Mouse (Mus musculus) liver, embryonic 14.5 days (tissue): ENCODE measurements around the gene Adamts8. TPM values are rescaled to one million over a fixed set of nuclear protein-coding genes. Genes with fewer than 3 reads are reported as not detected.

Experiments used
- ATAC-seq: fragments of 200-750 bp; cut with Nextera tagmentation; 2 replicates; pipeline ENCODE4 v1.8.0; 2017; ENCODE audit warnings: moderate number of reproducible peaks, mild to moderate bottlenecking, moderate library complexity; ENCODE audit not compliant: insufficient read depth
- DNase-seq, 3 experiments: peaks; one replicate each; pipeline ENCODE4 v3.0.0-alpha.2; 2012 to 2013; ENCODE audit warnings: low read depth in 3 of 3, low spot score in 3 of 3
- H3K27ac ChIP-seq: fragments of 300-500 bp; sonication (generic); 2 replicates; pipeline ENCODE4 v1.5.1; 2014; ENCODE audit warnings: moderate library complexity, mild to moderate bottlenecking, control low read depth, inconsistent platforms
- H3K27me3 ChIP-seq: fragments of 300-500 bp; sonication (generic); 2 replicates; pipeline ENCODE4 v1.6.1; 2014; ENCODE audit warnings: mild to moderate bottlenecking, low read length, moderate library complexity; ENCODE audit not compliant: control insufficient read depth, insufficient read depth
- H3K36me3 ChIP-seq: fragments of 300-500 bp; sonication (generic); replicated peaks from 2 replicates; pipeline ENCODE4 v1.6.1; 2014; ENCODE audit warnings: low read depth; ENCODE audit not compliant: control insufficient read depth, insufficient read depth
- H3K4me1 ChIP-seq, 2 experiments: fragments of 200-500 bp in 1 of 2; fragments of 300-500 bp in 1 of 2; sonication (generic) in 1 of 2; replicated peaks; 2 replicates each; pipeline ENCODE4 v1.6.1; 2012 to 2014; ENCODE audit warnings: antibody characterized with exemption in 1 of 2, inconsistent platforms in 1 of 2, low read length in 1 of 2; ENCODE audit not compliant: control insufficient read depth in 2 of 2, insufficient read depth in 2 of 2
- H3K4me2 ChIP-seq: fragments of 300-500 bp; sonication (generic); 2 replicates; pipeline ENCODE4 v1.6.1; 2014; ENCODE audit warnings: low read depth, mild to moderate bottlenecking, control low read depth, moderate library complexity
- H3K4me3 ChIP-seq, 2 experiments: fragments of 200-500 bp in 1 of 2; fragments of 300-500 bp in 1 of 2; sonication (generic) in 1 of 2; 2 replicates each; pipeline ENCODE4 v1.5.1; 2012 to 2014; ENCODE audit warnings: low read depth in 2 of 2, low read length in 2 of 2, mild to moderate bottlenecking in 2 of 2, control low read depth in 1 of 2, inconsistent platforms in 1 of 2, moderate library complexity in 1 of 2; ENCODE audit not compliant: insufficient read depth in 1 of 2
- H3K9ac ChIP-seq: fragments of 300-500 bp; sonication (generic); replicated peaks from 2 replicates; pipeline ENCODE4 v1.6.1; 2014; ENCODE audit warnings: mild to moderate bottlenecking, control low read depth, moderate library complexity
- H3K9me3 ChIP-seq: fragments of 300-500 bp; sonication (generic); 2 replicates; pipeline ENCODE4 v1.6.1; 2016; ENCODE audit warnings: low read length, mixed read lengths; ENCODE audit not compliant: control insufficient read depth
- CTCF ChIP-seq: IDR thresholded peaks from 2 replicates; pipeline ENCODE4 v1.5.1; 2016; ENCODE audit warnings: antibody characterized with exemption, low read depth, control low read depth
- EP300 ChIP-seq: IDR thresholded peaks from 2 replicates; pipeline ENCODE4 v1.6.1; 2016; ENCODE audit warnings: antibody characterized with exemption, low read depth
- WGBS: fragments of 180-500 bp; shearing (Covaris S2); extraction: QIAGEN DNeasy Blood & Tissue Kit; methylation state at CpG from one replicate; pipeline ENCODE4 v1.1.7; 2014; ENCODE audit not compliant: insufficient replicate concordance; 5-methylcytosine and 5-hydroxymethylcytosine counted together
- polyA plus RNA-seq, 2 experiments: library from polyadenylated mRNA; depleted of rRNA in 1 of 2; stranded (reverse) in 1 of 2; unstranded in 1 of 2; fragments of >200 nt; fragmentation: Nextera tagmentation in 1 of 2; extraction: Ambion mirVana in 1 of 2; gene quantifications; 2 replicates each; pipeline versions ENCODE4 v1.2.1 to v1.2.3; 2012 to 2014

Gene Adamts8
- polyA plus RNA-seq, 2 experiments, result 0.04 to 0.07 TPM

DNA sequence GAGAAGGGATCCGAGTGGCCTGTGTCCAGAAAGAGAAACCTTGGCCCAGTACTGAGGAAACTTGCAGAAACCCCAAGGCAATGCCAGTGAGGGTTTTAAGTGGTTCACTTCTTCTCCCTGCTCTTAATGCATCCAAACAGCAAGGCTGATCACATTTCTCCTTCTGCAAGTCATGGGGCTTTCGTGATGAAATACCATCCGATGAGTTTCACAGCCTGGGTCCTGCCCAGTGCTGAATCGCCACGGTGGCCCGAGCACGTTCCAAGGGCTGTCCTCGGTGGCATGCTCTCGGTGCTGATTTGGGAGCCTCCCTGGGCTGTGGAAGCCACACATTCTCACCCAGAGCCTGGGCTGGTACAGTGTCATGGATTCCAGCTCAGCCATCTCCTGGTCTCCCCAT lies 12.9 kb downstream of the Adamts8 start:
- H3K36me3 ChIP-seq, result no peaks in the 10 kb centered on the region
- no peak for DNase-seq
- H3K4me3 ChIP-seq, result no peak overlapping the region
- TF ChIP-seq EP300 (no peak), CTCF (no peak)
- no peak overlapping the region for H3K9ac ChIP-seq
- no peaks in the 10 kb centered on the region for H3K9me3 ChIP-seq
- 65% methylated on average over 9 of the region's 9 CpGs for WGBS
- no peaks in the 10 kb centered on the region for H3K4me1 ChIP-seq
- no peak for ATAC-seq
- no peak overlapping the region for H3K4me2 ChIP-seq
- H3K27me3 ChIP-seq, result no peaks in the 10 kb centered on the region
- H3K27ac ChIP-seq, result no peak overlapping the region

DNA sequence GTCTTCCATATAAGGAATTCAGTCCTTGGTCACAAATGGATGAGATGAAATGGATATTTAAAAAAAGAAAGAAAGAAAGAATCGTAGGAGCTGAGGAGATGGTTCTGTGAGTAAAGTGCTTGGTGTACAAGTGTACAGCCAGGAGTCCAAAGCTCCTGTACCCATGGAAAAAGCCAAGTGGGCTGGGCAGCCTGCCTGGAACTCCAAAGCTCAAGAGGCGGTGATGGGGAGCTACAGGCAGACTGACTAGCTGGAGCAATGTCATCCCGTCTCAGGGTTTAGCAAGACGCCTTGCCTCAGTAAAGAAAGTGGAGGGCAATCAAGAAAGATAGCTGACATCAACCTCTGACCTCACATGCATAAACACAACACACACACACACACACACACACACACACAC lies 21.4 kb downstream of the Adamts8 start:
- Histone ChIP-seq H3K4me2 (no peak overlapping the region), H3K9me3 (no peaks in the 10 kb centered on the region), H3K36me3 (no peaks in the 10 kb centered on the region), H3K27ac (no peak overlapping the region), H3K4me1 (no peaks in the 10 kb centered on the region), H3K27me3 (no peaks in the 10 kb centered on the region), H3K4me3 (no peak overlapping the region), H3K9ac (no peak overlapping the region)
- no peak for ATAC-seq
- no peak for TF ChIP-seq EP300
- no peak for TF ChIP-seq CTCF
- no peak for DNase-seq
- 63% methylated on average over 4 of the region's 4 CpGs for WGBS

DNA sequence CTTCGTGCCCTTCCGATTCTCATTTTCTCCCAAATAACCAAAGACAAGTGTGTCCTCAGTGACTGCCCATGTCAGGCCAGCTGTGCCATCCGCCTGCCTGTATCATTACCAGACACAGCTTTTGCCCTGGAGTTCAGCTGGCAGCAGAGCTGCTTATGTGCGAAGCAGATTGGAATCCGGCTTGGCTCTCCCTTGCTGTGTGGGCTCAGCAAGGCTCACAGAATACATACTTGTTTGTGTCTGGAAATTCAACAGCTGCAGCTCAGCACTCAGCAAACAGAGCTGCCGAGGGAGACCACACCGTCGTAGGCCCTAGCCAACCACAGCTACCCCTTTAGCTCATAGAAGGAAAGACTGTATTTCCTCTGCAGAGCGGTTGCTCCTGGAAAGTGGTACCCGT lies 22.3 kb downstream of the Adamts8 start:
- no peaks in the 10 kb centered on the region for H3K4me1 ChIP-seq
- no peaks in the 10 kb centered on the region for H3K36me3 ChIP-seq
- WGBS, result 59% methylated on average over 10 of the region's 10 CpGs
- no peaks in the 10 kb centered on the region for H3K27me3 ChIP-seq
- no peaks in the 10 kb centered on the region for H3K9me3 ChIP-seq
- H3K9ac ChIP-seq, result no peak overlapping the region
- H3K27ac ChIP-seq, result no peak overlapping the region
- DNase-seq, result no peak
- H3K4me3 ChIP-seq, result no peak overlapping the region
- H3K4me2 ChIP-seq, result no peak overlapping the region
- TF ChIP-seq CTCF (no peak), EP300 (no peak)
- ATAC-seq, result no peak

DNA sequence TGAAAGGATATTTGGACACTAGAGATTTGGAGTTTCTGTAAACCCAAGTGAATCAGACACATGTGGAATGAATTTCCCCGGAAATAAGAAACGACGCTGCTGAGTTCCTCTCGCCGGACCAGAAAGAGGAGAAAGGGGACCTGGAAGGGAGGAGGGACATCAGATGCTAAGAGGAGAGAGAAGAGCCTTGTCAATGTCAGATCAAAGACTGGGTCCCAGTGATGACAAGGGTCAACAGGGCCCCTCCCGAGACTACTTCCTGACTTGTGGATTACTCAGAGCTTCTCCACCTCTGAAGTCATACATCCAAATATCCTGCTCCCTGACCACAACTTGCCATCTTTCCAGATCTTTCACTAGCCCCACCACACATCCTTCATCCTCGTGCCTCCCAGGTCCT lies 24.5 kb downstream of the Adamts8 start:
- Histone ChIP-seq H3K9me3 (no peaks in the 10 kb centered on the region), H3K27ac (no peak overlapping the region), H3K4me3 (no peak overlapping the region), H3K27me3 (no peaks in the 10 kb centered on the region), H3K4me2 (no peak overlapping the region), H3K4me1 (no peaks in the 10 kb centered on the region), H3K36me3 (no peaks in the 10 kb centered on the region), H3K9ac (no peak overlapping the region)
- TF ChIP-seq CTCF (no peak), EP300 (no peak)
- DNase-seq (no peak), ATAC-seq (no peak)
- 30% methylated on average over 7 of the region's 7 CpGs for WGBS

DNA sequence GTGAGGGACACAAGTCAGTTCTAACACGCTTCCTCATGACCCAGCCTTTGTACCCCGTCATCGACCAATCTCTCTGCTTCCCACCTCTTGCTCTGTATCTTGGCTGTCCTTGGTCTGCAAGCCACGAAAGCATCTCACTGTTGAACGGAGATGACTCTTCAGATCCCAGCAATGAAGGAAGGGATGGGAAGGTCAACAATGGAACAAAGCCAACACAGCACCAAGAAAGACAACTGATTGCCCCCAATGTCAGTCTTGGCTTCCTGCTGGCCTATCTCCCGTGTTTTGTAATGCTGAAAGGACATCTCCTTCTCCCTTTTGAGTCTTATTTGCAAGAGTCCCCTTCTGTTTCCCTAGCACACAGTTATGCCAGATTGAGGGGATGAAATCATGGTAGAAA lies 25.8 kb downstream of the Adamts8 start:
- 56% methylated on average over 6 of the region's 6 CpGs for WGBS
- TF ChIP-seq CTCF, result no peak
- no peak for TF ChIP-seq EP300
- no peak for DNase-seq

More for the DNA sequence above, 25.8 kb downstream of the Adamts8 start:
- ATAC-seq, result no peak
- Histone ChIP-seq H3K9me3 (no peaks in the 10 kb centered on the region), H3K36me3 (no peaks in the 10 kb centered on the region), H3K4me3 (no peak overlapping the region), H3K27me3 (no peaks in the 10 kb centered on the region), H3K4me2 (no peak overlapping the region), H3K4me1 (no peaks in the 10 kb centered on the region), H3K27ac (no peak overlapping the region), H3K9ac (no peak overlapping the region)
